Mouse (Mus musculus) liver, adult 2 months (tissue): ENCODE measurements around the gene Sart3.

ENCODE experiments used
- CTCF ChIP-seq: fragments of 200-500 bp; IDR thresholded peaks from 2 replicates; pipeline ENCODE4 v1.5.1; 2011; ENCODE audit warnings: low read depth, low read length, control low read depth
- POLR2A ChIP-seq: fragments of 200-500 bp; IDR thresholded peaks from 2 replicates; pipeline ENCODE4 v1.6.1; 2011; ENCODE audit warnings: low read length, control low read depth; ENCODE audit not compliant: insufficient read depth; ENCODE audit errors: extremely low read depth

DNA sequence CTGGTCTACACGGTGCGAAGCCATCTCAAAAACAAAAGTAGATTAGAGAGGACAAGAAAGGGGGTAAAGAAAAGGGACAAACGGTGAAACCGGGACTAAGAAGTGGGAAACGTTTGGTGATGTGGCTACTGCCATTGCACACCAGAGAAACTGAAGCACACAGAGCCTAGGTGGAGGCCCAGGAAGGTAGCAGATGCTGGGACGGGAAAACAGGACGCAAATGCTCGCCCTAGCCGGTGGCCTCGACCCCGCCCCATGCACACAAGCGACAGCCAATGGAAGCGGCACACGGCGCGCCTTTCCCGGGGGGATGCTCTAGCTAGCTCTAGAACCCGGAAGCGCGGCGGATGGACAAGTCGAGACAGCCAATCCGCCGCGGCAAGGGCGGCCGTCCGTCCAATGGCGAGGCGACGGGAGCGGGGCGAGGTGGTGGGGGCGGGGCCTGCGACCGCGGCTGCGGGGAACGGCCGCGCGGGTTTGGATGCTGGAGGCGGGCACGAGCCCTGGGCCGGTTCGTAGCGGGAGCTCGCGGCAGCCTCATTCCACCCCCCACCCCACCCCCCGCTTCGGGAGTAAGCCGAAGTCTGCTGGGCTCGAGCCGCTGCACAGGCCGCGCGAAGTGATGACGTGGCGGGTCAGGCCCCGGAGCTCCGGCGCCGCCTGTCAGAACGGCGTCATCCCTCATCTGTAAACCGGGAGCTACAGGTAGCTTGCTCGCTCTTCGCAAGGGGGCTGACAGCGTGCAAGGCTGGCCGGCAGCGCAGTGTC, 36.8 kb downstream of the Sart3 start, which contains the start of gene Ficd:
- no peak for TF ChIP-seq CTCF
- TF ChIP-seq POLR2A, result 0 out of 2 replicates have a peak, but pooled peaks have one; percentile 57
